Mouse (Mus musculus) E14TG2a.4 (cell line): ENCODE measurements around the gene Dusp22.

Experiments
- H3K27me3 ChIP-seq: 2 replicates; pipeline ENCODE4 v1.6.1; 2014; ENCODE audit warnings: low read length, control low read depth; ENCODE audit not compliant: insufficient read depth
- H3K36me3 ChIP-seq: 2 replicates; pipeline ENCODE4 v1.6.1; 2014; ENCODE audit warnings: low read length, control low read depth; ENCODE audit not compliant: insufficient read depth
- H3K4me1 ChIP-seq: replicated peaks from 2 replicates; pipeline ENCODE4 v1.6.1; 2014; ENCODE audit warnings: low read depth, low read length, control low read depth
- H3K4me3 ChIP-seq: replicated peaks from 2 replicates; pipeline ENCODE4 v1.5.1; 2014; ENCODE audit warnings: mild to moderate bottlenecking, low read length
- H3K9me3 ChIP-seq: 2 replicates; pipeline ENCODE4 v1.6.1; 2014; ENCODE audit warnings: low read length, control low read depth
- CTCF ChIP-seq: conservative IDR thresholded peaks from 2 replicates; pipeline ENCODE4 v1.5.1; 2014; ENCODE audit warnings: low read length
- NANOG ChIP-seq: IDR thresholded peaks from 2 replicates; pipeline ENCODE4 v1.6.1; 2014; ENCODE audit warnings: borderline replicate concordance, low read length, mixed read lengths
- POU5F1 ChIP-seq: IDR thresholded peaks from 2 replicates; pipeline ENCODE4 v1.6.1; 2014; ENCODE audit warnings: low read length, borderline replicate concordance

Dusp22 gene

GRCm38 (mm10) chr13:30760374-30761090 is 100.7 kb downstream of the Dusp22 start:
- no peak overlapping the region for H3K4me3 ChIP-seq
- no peaks in the 10 kb centered on the region for H3K9me3 ChIP-seq
- H3K4me1 ChIP-seq, result no peaks in the 10 kb centered on the region
- no peak for TF ChIP-seq NANOG
- TF ChIP-seq CTCF, result no peak
- TF ChIP-seq POU5F1, result no peak
- no peaks in the 10 kb centered on the region for H3K36me3 ChIP-seq
- peaks cover 9% of the 10 kb centered on the region; the same call in 1 of the 2 replicates for H3K27me3 ChIP-seq
